Mouse (Mus musculus) retina, adult 2 months (tissue): ENCODE measurements around the gene Man2a2.

Source experiments
- DNase-seq: peaks from one replicate; pipeline ENCODE4 v3.0.0-alpha.2; 2012; ENCODE audit warnings: low read depth, low spot score

Gene Man2a2

GRCm38 (mm10) chr7:80371041-80371751, at the start of gene Man2a2:
Gene Man2a2 (minus strand): TSS chr7:80371375.
- peak; percentile 66 for DNase-seq

- DNase-seq, result no peak
Observed at GRCm38 (mm10) chr7:80420586-80420985, 49.4 kb upstream of the Man2a2 start.

GRCm38 (mm10) chr7:80419278-80419677, 48.1 kb upstream of the Man2a2 start:
- DNase-seq, result no peak

- DNase-seq, result no peak
Observed at GRCm38 (mm10) chr7:80418036-80418435, 46.9 kb upstream of the Man2a2 start.

- no peak for DNase-seq
Observed at GRCm38 (mm10) chr7:80417601-80418000, 46.4 kb upstream of the Man2a2 start.

GRCm38 (mm10) chr7:80416969-80417368, 45.8 kb upstream of the Man2a2 start:
- no peak for DNase-seq

GRCm38 (mm10) chr7:80414303-80414855, 43.2 kb upstream of the Man2a2 start:
- no peak for DNase-seq

- DNase-seq, result no peak
Observed at GRCm38 (mm10) chr7:80413512-80414302, 42.5 kb upstream of the Man2a2 start.

GRCm38 (mm10) chr7:80412781-80413180, 41.6 kb upstream of the Man2a2 start:
- no peak for DNase-seq

GRCm38 (mm10) chr7:80412279-80412678, 41.1 kb upstream of the Man2a2 start:
- no peak for DNase-seq

GRCm38 (mm10) chr7:80410380-80410779, 39.2 kb upstream of the Man2a2 start:
- DNase-seq, result no peak

GRCm38 (mm10) chr7:80407712-80408111, 36.5 kb upstream of the Man2a2 start:
- no peak for DNase-seq

GRCm38 (mm10) chr7:80406186-80406585, 35.0 kb upstream of the Man2a2 start:
- no peak for DNase-seq

- no peak for DNase-seq
Observed at GRCm38 (mm10) chr7:80405188-80405695, 34.1 kb upstream of the Man2a2 start, which contains the start of gene Furin. Gene Furin (minus strand): TSS chr7:80405436.

GRCm38 (mm10) chr7:80404101-80404894, 33.1 kb upstream of the Man2a2 start:
- no peak for DNase-seq

- DNase-seq, result no peak
Observed at GRCm38 (mm10) chr7:80403551-80403950, 32.4 kb upstream of the Man2a2 start.

GRCm38 (mm10) chr7:80402651-80403321, 31.6 kb upstream of the Man2a2 start:
- DNase-seq, result no peak

GRCm38 (mm10) chr7:80401860-80402641, 30.9 kb upstream of the Man2a2 start:
- DNase-seq, result no peak

GRCm38 (mm10) chr7:80401041-80401859, 30.1 kb upstream of the Man2a2 start:
- DNase-seq, result no peak
